Mouse (Mus musculus): ENCODE measurements around the gene Rsu1. TPM values are rescaled to one million over a fixed set of nuclear protein-coding genes. Genes with fewer than 3 reads are reported as not detected.

Gene Rsu1
- polyA plus RNA-seq (2015; fragmentation: Nextera tagmentation; extraction: Ambion mirVana): 59.0 and 63.0 TPM in 2 replicates

DNA sequence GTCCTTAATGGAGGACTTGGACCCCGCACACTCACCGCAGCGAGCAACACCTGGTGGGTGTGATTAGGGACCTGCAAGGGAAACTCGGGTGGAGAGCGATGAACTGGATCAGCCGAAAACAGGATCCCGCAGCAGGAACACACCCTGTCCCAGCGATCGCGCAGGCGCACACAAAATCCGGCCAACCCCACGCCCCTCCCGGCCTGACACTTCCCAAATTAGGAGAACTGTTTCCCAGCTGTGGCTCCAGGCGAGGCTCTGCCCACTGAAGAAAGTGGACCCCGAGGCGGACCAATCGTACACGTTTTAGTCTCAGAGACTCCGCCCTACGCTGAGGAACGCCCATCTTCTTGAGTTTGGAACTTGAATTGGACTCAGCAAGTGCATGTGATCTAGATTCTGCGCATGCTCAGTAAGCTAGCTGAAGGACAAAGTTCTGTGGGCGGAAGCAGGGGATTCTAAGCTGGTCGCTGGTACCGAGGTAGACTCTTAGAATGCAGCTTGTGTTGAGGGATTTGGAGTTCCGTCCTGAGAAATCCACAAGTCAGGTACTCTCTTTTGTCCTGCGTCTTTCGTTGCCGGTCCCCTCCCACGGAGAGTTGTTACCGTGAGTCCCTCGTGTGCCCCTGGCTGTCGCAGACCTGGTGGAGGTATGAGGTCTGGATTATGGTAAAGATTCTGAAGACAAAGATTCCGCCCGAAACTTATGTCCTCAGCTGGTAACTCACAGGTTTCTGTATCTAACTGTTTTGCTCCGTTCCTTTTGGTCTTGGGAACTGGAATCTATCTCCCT lies at the start of gene Rsu1:
Gene Rsu1, minus strand, starts transcription at position 251 of the 793 bp plus-strand sequence.
- peak within 1 kb of the TSS; percentile 62 for H3K9ac ChIP-seq
- H3K36me3 ChIP-seq (replicated peaks): no peaks in the 10 kb centered on the region
- peak within 1 kb of the TSS; percentile 88 for H3K4me2 ChIP-seq
- peak within 1 kb of the TSS; percentile 60 for H3K4me3 ChIP-seq
- H3K9me3 ChIP-seq: no peaks in the 10 kb centered on the region
- WGBS: under 1% methylated on average over 37 of the region's 37 CpGs
- H3K27me3 ChIP-seq (replicated peaks): no peaks in the 10 kb centered on the region
- peak; percentile 99 for ATAC-seq (replicated peaks)
- peaks cover 14% of the 10 kb centered on the region for H3K4me1 ChIP-seq
- peak within 1 kb of the TSS; percentile 53; the same call in 1 of the 2 replicates for H3K27ac ChIP-seq

DNA sequence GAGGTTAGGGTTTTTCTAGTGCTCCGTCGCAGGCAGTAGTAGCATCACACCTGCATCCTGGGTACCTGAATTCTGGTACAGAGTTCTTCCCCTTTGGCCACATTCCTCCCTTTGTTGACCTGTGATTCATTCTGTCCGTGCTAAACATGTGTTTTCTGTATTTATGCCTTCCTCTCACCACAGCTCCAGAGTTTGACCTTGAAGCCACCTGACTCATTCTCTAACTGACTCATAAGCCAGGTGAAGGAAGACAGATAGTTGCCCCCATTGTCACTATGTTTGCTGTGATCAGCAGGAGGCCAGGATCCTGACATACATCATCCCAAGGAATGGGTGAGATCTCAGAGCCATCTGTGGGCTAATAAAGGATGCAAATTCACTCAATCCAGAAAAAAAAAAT lies 32.2 kb upstream of the Rsu1 start:
- no peaks in the 10 kb centered on the region for H3K27me3 ChIP-seq (replicated peaks)
- H3K9me3 ChIP-seq: no peaks in the 10 kb centered on the region
- no peak overlapping the region for H3K27ac ChIP-seq
- H3K4me1 ChIP-seq: no peaks in the 10 kb centered on the region
- 93% methylated on average over 3 of the region's 3 CpGs for WGBS
- no peak overlapping the region for H3K9ac ChIP-seq
- H3K36me3 ChIP-seq (replicated peaks): no peaks in the 10 kb centered on the region
- H3K4me3 ChIP-seq: no peak overlapping the region
- ATAC-seq (replicated peaks): no peak
- H3K4me2 ChIP-seq: no peak overlapping the region

GRCm38 (mm10) chr2:13299031-13299430 lies 27.8 kb upstream of the Rsu1 start:
- H3K4me3 ChIP-seq: no peak overlapping the region
- peak; percentile 95 for ATAC-seq (replicated peaks)
- no peaks in the 10 kb centered on the region for H3K9me3 ChIP-seq
- no peaks in the 10 kb centered on the region for H3K27me3 ChIP-seq (replicated peaks)
- no peak overlapping the region for H3K9ac ChIP-seq
- H3K4me2 ChIP-seq: no peak overlapping the region
- WGBS: 29% methylated on average over 3 of the region's 3 CpGs
- no peaks in the 10 kb centered on the region for H3K36me3 ChIP-seq (replicated peaks)
- no peak overlapping the region for H3K27ac ChIP-seq
- H3K4me1 ChIP-seq: no peaks in the 10 kb centered on the region

- H3K4me3 ChIP-seq: no peak overlapping the region
- H3K4me2 ChIP-seq: no peak overlapping the region
- no peaks in the 10 kb centered on the region for H3K4me1 ChIP-seq
- H3K9ac ChIP-seq: no peak overlapping the region
- no peak for ATAC-seq (replicated peaks)
- H3K36me3 ChIP-seq (replicated peaks): no peaks in the 10 kb centered on the region
- WGBS: 42% methylated on average over 5 of the region's 5 CpGs
- H3K27me3 ChIP-seq (replicated peaks): no peaks in the 10 kb centered on the region
- no peak overlapping the region for H3K27ac ChIP-seq
- H3K9me3 ChIP-seq: no peaks in the 10 kb centered on the region
Measured at GRCm38 (mm10) chr2:13297733-13298132, 26.5 kb upstream of the Rsu1 start.

GRCm38 (mm10) chr2:13290661-13291060 lies 19.4 kb upstream of the Rsu1 start:
- no peak overlapping the region for H3K9ac ChIP-seq
- H3K4me2 ChIP-seq: no peak overlapping the region
- WGBS: 2% methylated on average over 1 of the region's 1 CpGs
- H3K27ac ChIP-seq: no peak overlapping the region
- no peaks in the 10 kb centered on the region for H3K27me3 ChIP-seq (replicated peaks)
- H3K9me3 ChIP-seq: no peaks in the 10 kb centered on the region
- H3K4me1 ChIP-seq: no peaks in the 10 kb centered on the region
- ATAC-seq (replicated peaks): peak; percentile 72
- H3K4me3 ChIP-seq: no peak overlapping the region
- H3K36me3 ChIP-seq (replicated peaks): no peaks in the 10 kb centered on the region

DNA sequence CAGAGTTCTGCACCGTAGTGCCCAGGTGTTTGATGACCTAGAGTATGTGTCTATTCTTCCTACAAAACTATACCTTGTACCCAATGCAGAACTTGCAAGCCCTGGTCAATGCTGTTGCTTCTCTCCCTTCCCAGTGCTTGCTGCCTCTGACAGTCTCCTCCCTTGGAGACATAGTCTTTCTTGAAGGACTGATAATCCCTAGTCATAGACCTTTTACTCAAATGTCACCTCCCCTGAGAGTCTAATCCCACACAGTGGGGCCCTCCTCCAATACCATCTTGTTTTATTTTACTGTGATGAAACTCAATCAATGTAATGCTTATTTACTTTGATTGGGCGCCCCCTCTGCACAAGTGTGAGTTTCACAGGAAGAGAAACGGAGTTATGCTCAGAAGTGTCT lies 18.9 kb upstream of the Rsu1 start:
- WGBS: 80% methylated on average over 3 of the region's 3 CpGs
- Histone ChIP-seq H3K4me2 (no peak overlapping the region), H3K27me3 (replicated peaks) (no peaks in the 10 kb centered on the region), H3K9ac (no peak overlapping the region), H3K4me1 (no peaks in the 10 kb centered on the region), H3K36me3 (replicated peaks) (no peaks in the 10 kb centered on the region), H3K27ac (no peak overlapping the region), H3K9me3 (no peaks in the 10 kb centered on the region), H3K4me3 (no peak overlapping the region)
- no peak; the same call in 1 of the 2 replicates for ATAC-seq (replicated peaks)

- 54% methylated on average over 10 of the region's 10 CpGs for WGBS
- H3K27me3 ChIP-seq (replicated peaks): no peaks in the 10 kb centered on the region
- H3K9ac ChIP-seq: no peak overlapping the region
- H3K4me3 ChIP-seq: no peak overlapping the region
- no peak overlapping the region for H3K4me2 ChIP-seq
- no peak overlapping the region for H3K27ac ChIP-seq
- H3K9me3 ChIP-seq: no peaks in the 10 kb centered on the region
- H3K4me1 ChIP-seq: no peaks in the 10 kb centered on the region
- no peaks in the 10 kb centered on the region for H3K36me3 ChIP-seq (replicated peaks)
- ATAC-seq (replicated peaks): peak; percentile 57
Measured at GRCm38 (mm10) chr2:13278114-13278862, 7.1 kb upstream of the Rsu1 start.

DNA sequence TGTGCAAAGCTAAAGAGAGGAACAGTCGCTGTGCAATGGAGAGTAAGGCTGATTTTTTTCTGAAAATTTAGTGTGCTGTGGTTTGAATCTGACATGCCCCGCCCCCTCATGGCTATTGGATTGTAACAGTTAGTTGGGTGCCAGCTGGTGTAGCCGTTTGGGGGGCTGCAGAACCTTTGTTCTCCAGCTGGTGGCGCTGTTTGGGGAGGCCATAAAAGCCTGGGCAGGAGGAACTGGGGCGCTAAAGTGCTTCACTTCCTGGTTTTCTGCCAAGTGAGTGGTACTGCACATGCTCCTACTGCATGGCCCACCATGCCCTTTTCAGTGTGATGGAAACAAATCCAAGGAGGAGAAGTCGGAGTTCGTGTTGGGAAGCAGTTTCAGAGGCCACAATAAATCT lies 4.7 kb upstream of the Rsu1 start:
- Histone ChIP-seq H3K4me2 (no peak overlapping the region), H3K36me3 (replicated peaks) (no peaks in the 10 kb centered on the region), H3K27me3 (replicated peaks) (no peaks in the 10 kb centered on the region), H3K9me3 (no peaks in the 10 kb centered on the region), H3K27ac (no peak overlapping the region), H3K9ac (no peak overlapping the region), H3K4me1 (peaks cover 5% of the 10 kb centered on the region; the same call in 1 of the 2 replicates), H3K4me3 (no peak overlapping the region)
- WGBS: 52% methylated on average over 7 of the region's 7 CpGs
- no peak for ATAC-seq (replicated peaks)

- WGBS: 62% methylated on average over 8 of the region's 8 CpGs
- no peak for ATAC-seq (replicated peaks)
- H3K4me1 ChIP-seq: peaks cover 14% of the 10 kb centered on the region
Measured at GRCm38 (mm10) chr2:13270736-13271135, 479 bp downstream of the Rsu1 start.

DNA sequence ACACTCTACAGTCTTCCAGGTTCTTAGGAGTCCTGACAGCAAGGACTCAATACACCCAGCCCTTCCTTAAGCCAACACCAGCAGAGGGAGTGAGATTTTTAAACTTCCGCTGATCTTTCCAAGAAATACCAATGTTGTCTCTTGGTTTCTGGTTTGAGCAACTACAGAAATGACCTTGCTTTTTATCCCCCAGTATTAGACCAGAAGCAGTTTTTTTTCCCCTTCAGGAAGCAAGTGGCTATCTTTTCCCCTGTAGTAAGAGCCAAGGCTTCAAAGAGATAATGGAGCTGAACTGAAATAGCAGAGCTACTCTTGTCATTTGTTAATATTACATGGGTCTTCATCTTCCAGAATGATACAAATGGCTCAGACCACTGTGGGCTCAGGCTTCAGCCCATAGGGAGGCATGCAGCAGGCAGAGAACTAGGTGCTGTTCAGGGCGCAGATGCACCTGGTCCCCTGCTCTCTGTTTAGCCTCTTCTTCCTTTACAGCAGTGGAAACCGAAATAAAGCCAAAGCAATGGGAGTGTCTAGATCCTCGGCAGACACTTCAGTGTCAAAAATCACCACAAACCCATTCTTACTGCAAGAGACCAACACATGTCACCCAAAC lies 2.4 kb downstream of the Rsu1 start:
- ATAC-seq (replicated peaks): no peak
- H3K4me3 ChIP-seq: no peak overlapping the region
- H3K27ac ChIP-seq: no peak overlapping the region
- no peak overlapping the region for H3K9ac ChIP-seq
- whole genome bisulfite sequencing: 94% methylated on average over 4 of the region's 4 CpGs
- H3K27me3 ChIP-seq (replicated peaks): no peaks in the 10 kb centered on the region
- no peaks in the 10 kb centered on the region for H3K9me3 ChIP-seq
- H3K36me3 ChIP-seq (replicated peaks): no peaks in the 10 kb centered on the region
- H3K4me1 ChIP-seq: peaks cover 14% of the 10 kb centered on the region
- H3K4me2 ChIP-seq: no peak overlapping the region

More at GRCm38 (mm10) chr2:13270736-13271135, 479 bp downstream of the Rsu1 start:
- Histone ChIP-seq H3K36me3 (replicated peaks) (no peaks in the 10 kb centered on the region), H3K27ac (peak overlapping the region; percentile 53; the same call in 1 of the 2 replicates), H3K9me3 (no peaks in the 10 kb centered on the region), H3K4me2 (peak overlapping the region; percentile 88), H3K4me3 (peak overlapping the region; percentile 60), H3K27me3 (replicated peaks) (no peaks in the 10 kb centered on the region), H3K9ac (peak overlapping the region; percentile 57)

DNA sequence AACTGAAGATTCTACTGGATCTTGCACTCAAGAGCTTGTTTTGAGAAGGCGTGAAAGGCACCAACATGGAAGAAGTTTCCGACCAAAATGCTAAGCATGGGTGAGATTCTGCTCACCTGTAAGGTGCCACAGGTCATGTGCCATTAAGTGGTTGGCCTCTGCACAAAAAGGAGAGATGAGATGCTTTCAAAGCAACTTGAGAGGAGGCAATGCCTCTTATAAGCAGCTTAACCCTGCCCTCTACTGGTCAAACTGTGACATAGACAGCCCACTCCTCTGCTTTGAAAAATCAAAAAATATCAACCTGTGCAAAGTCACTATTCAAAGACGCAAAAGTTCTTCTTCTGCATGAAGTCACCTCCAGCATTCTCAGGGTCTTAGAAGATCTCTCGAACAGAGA lies 6.3 kb downstream of the Rsu1 start:
- Histone ChIP-seq H3K9me3 (no peaks in the 10 kb centered on the region), H3K4me3 (no peak overlapping the region), H3K4me1 (no peaks in the 10 kb centered on the region), H3K36me3 (replicated peaks) (no peaks in the 10 kb centered on the region), H3K27ac (no peak overlapping the region), H3K9ac (no peak overlapping the region), H3K27me3 (replicated peaks) (no peaks in the 10 kb centered on the region), H3K4me2 (no peak overlapping the region)
- WGBS: 43% methylated on average over 4 of the region's 4 CpGs
- peak; percentile 77 for ATAC-seq (replicated peaks)

DNA sequence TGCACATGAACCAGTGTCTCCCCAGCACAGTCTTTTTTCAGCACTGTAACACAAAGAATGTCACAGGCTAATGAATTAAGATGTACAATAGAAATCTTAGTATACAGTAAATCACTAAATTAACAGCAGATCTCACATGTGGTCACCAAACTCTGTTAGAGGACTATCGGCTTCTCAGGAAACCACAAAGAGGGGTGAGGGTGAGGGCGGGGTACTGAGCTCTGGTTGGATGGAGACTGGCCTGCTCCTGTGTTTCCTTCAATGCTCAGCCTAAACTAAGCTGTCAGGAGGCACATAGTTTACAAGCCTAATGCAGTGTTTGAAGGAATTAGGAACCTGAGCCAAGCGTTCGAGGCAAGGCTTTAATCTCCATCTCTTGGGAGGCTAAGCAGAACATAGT lies 8.1 kb downstream of the Rsu1 start:
- H3K4me1 ChIP-seq: no peaks in the 10 kb centered on the region

More for the DNA sequence above, 8.1 kb downstream of the Rsu1 start:
- ATAC-seq (replicated peaks): no peak
- Histone ChIP-seq H3K36me3 (replicated peaks) (no peaks in the 10 kb centered on the region), H3K4me3 (no peak overlapping the region), H3K27ac (no peak overlapping the region), H3K9ac (no peak overlapping the region), H3K9me3 (no peaks in the 10 kb centered on the region), H3K27me3 (replicated peaks) (no peaks in the 10 kb centered on the region), H3K4me2 (no peak overlapping the region)
- WGBS: 66% methylated on average over 4 of the region's 4 CpGs
